Mouse (Mus musculus) spleen, postnatal 4 days (tissue): Measurements from ENCODE around the gene Dusp7.
A peak's percentile ranks its signal among the peaks of the same experiment; 100 is the strongest.

Experiments used
- DNase-seq, 2 experiments: peaks; one replicate each; pipeline ENCODE4 v3.0.0; 2022; ENCODE audit warnings: low spot score in 2 of 2

The Dusp7 gene

DNA sequence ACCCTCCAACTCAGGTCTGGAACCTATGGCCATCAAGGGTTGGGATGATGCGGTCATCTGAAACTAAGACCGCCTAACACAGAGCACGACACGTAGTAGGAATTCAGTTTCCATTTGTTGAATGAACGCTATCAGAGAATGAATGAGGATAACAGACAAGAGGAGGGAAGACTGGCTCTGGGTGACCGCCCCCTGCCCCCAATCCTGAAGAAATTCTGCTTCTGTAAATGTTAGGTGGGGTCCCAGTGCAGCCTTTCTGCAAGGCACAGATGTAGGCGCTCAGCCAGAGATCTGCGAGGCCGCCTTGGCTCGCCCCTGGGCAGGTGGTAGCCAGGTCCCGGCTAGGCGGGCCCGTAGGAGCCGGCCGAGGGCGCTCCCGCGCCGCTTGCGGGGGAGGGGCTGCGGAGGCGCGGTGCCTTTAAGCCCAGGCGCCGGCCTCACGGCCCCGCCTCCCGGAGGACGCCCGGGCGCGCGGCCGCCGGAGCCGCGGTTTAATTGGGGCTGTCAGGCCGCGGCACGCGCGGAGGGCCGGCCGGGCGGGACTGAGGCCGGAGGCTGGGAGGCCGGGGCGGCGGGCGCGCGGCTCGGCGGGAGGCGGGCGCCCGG, at the start of gene Dusp7:
TSS of gene Dusp7 (plus strand) at position 521 of the 606 bp plus-strand sequence.
- peak; percentile 72 to 85 for DNase-seq

DNA sequence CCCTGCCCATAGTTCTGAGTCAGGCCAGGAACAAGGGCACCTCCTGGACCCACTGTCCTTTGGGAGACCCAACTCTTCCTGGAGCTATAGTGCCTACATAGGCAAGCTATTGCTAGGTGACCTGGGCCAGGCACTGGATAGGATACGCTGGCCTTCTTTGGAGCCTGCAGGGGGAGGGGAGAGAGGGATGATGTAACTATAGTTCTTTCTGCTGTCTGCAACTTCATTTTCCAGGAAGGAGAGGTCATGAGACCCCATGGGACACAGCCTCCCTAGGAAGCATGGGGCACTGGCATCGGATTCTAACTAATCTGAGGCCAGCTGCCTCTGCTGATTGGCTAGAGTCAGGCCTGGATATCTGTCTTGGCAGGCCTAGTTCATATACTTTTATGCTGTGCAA, 49.3 kb upstream of the Dusp7 start:
- DNase-seq: no peak

DNA sequence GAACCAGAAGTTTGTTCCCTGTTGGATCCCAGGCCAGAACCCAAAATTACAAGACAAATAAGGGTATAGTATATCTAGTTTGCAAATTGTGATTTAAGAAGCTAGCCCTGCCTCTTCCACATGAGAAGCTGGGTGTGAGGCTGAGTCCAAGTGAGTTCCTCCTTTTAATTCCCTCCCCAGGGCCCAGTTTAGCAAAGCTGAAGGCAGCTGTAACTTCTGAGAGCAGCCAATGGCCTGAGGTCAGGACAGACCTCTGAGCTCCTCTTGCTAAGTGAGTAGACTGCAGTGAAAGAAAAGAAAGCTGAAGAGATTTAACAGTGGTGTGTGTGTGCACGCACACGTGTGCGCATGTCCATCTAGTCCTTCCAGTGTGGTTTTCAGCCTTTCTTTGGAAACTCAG, 45.9 kb upstream of the Dusp7 start:
- DNase-seq: no peak

DNA sequence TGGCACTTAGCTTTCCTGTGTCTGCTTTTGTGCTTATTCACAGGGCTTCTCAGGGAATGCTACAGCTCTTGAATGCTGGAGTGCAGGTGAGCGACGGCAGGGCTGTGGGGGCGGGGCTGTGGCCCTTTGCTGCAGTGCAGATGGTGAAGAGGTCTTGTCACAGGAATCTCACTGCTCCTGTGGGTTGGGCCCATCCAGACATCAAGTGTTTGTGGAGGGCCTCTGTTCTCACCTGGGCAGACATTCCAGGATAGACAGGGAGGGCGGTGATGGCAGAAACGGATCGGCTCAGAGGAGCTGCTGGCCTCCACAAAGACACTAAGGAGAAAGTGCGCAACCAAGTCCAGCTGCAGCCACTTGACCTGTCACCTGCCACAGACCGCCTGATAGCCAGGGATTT, 42.2 kb upstream of the Dusp7 start:
- DNase-seq: no peak

DNA sequence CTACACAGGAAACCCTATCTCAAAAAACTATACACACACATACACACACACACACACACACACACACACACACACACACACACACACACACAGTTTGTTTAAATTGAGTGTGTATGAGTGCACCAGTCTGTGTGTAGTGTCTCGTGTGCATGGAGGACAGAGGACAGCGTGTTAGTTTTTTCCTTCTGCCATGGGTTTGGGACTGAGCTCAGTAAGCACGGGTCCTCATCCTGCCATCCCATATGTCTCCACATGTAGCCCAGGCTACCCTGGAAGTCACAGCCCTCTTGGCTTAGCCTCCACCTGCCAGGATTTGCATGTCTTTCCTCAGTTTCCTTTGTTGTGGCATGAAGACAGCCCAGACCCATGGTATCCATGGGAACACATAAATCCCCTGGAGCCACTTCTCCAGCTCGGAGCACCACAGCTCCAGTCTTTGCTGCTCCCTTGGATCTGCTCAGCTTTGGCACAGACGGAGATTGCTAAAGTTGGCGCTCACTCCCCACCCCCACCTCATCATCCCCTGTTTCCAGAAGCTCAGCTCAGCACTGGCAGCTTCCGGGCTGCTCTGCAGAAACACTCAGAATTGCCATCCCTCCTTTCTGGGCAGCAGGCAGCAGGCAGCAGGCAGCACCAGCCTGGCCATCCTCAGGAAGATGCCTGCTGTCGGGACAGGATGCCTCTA, 41.2 kb upstream of the Dusp7 start:
- no peak for DNase-seq

DNA sequence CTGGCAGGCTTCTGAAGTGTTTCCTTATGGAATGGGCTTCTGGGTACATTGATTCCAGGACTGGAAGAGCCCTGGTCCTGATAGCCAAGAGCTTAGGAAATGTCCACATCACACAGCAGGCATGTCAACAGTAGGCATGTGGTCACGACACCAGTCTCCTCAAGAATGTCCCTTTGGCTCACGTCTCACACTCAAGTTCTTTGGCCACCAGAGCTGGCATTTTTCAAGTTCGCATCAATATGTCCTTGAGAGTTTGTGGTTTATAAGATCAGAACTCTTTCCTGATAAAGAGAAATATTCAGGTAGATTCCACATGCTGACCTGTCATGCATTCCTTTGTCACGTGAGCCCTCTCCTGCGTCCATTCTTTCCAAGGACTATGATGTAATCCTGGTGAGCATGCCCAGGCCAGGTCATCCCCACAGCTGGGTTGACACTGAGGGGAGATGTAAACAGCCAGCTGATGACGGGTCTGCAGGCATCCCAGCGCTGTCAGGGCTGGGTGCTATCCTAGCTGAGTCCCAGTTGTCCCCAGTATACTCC, 40.3 kb upstream of the Dusp7 start:
- DNase-seq: no peak

DNA sequence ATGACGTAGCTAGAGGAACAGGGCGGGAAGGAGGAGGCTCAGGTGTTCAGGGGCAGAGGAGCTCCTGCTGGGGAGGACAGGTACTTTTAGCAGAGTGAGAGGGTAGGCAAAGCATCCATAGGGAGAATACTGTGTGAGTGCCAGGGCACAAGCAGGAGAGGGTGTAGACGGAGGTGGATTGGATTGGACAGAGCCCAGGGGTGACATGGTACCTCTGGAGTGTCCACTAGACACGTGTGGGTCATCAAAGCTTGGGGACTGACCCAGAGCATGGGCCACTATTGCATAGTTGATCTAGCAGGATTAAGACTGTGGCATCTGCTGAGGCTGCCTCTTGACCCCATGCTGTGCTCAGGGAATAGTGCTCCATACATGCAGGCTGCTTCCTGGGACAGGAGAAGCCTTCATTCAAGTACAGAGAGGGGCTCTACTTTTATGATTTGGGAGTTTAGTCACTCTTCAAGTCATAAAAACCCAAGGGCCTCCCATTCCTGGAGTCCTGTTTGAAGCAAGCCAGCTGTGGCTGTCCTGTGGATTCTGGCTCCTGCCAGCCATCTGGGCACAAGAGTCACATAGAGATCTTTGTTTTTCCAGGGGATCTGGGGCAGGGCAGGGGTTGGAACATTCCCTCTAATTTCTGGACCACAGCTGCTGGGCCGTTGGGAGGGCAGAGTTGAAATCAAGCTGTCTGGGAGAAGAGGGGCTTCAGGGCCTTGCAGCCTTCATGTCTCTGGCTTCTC, 39.5 kb upstream of the Dusp7 start:
- DNase-seq: no peak

DNA sequence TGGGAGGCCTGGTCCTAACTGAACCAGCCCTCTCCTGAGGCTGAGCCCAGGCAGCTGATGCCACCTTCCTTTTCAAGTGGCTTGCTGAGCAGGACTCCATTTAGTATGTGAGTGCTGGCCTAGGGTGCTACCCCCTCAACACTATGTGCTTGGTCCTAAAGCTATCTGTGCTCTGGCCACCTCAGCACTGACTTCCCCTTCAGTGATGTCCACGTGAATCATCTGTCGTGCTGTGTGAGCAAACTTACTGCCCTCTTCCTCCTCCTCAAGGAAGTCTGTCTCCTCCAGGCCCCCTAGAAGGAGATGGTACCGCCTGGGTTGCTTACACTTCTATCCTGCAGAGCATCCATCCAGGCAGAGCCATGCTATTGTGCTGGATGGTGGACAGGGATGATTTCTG, 35.7 kb upstream of the Dusp7 start:
- no peak for DNase-seq

DNA sequence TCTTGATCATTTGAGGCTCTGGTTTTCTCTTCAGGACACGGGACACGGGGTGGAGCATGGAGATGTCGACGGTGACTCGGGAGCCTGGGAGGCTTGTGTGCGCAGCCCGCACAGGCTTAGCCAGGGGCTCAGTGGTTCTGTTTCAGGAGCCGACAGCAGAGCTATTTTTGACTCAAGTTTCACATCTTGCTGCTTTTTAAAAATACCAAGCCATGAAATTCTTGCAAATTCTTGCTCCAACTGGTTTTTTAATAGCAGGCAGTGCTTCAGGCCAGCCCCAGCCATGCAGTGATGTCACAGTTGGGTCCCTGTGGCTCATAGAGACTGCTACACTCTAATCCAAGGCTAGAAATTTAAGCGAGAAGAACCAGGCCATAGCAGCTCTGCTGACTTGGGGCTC, 30.8 kb upstream of the Dusp7 start:
- no peak for DNase-seq

DNA sequence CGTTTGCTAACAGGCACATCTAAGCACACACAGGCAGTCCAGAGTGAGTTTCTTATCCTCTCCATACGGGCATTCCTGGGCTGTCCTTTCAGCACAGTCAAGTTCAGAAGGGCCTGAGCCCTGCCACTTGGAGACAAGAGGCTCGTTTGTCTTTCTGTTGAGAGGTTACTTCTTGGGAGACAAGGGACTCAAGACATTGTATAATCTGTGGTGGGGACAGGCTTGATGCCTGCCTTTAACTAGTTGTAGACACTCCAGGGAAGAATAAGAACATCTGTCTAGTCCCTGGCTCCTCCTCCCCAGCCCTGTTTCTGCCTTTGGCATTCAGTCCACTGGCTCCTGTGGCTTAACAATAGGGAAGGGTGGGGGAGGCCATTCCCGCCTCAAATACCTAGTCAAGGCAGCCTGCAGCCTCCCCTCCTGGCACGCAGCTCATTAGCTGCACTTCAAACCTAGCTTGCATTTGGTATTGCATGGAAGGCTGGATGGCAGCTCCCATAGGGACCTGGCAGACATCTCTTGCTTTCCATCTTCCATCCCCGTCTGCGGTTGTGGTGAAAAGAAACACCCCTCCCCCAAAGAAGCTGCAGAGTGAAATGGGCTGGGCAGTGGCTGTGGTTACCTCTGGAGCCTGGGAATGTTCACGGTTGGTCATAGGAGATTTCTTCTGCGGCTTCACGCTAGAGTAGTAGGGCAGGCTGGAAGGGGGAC, 29.8 kb upstream of the Dusp7 start:
- no peak for DNase-seq

DNA sequence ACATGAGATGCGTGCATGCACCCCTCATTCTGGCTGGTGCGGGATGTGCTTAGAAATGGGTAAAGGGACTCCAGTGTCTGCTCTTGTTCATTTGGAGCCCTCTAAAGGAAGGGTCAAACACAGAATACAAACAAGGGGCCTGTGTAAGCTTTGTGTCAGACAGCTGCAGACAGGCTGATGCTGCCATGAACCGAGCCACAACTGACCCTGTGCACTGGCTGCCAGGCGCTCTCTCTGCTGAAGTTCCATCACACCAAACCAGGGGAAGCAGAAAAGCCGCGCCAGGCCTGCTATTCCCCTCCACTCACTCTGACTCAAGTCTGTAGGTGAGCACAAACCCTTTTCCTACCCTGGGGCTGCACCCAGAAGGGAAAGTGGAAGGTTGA, 29.3 kb upstream of the Dusp7 start:
- DNase-seq: no peak

DNA sequence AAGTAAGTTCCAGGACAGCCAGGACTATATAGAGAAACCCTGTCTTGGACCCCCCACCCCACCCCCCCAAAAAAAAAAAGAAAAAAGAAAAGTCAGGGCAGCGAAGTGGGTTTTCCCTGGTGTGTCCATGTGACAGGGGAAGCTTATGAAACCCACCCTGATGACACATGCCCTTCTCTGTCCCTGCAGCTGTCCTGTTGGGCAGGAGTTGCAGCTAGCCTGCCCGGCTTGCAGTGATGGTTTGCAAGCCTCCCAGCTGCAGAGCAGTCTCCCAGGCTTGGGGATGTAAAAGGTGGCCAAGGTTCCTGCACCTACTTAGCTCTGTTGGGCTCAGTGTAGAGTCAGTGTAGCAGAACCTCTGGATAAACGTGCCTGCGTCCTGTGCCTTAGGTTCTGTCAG, 28.7 kb upstream of the Dusp7 start:
- no peak for DNase-seq

DNA sequence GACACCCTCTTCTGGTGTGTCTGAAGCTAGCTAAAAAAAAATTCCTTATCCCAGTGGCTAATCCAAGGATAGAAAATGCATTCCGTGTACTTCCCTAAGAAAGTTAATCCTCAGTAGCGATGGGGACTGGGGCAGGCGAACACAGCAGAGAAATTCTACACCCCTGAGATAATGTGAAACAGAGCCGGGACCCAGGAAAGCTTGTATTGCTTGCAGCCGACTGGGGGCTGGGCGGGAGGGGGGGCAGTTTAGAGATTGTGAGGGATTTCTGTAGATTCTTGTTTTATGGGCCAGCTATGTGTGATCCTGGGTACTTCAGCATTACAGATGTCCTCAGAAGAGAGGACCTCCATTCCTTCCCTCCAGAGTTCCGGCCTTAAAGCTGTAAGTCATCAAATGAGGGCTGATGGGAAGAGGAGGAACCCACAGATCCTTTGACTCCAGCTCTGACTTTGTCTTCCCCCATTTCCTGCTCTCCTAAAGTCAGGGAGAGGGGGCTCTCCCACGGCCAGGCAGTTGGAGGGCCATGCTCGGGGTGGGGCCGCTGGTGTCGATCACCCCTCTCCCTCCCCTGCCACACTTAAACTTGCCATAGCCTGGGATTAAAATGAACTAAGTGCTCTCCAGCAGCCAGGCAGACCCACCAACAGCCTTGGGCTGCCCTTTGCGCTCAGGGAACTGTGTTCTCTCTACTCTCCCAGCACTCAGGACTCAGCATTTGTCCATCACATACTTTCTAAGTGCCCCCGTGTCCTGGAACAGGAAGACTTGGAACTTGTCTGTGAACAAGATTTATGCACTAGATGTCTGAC, 27.7 kb upstream of the Dusp7 start:
- DNase-seq: no peak

DNA sequence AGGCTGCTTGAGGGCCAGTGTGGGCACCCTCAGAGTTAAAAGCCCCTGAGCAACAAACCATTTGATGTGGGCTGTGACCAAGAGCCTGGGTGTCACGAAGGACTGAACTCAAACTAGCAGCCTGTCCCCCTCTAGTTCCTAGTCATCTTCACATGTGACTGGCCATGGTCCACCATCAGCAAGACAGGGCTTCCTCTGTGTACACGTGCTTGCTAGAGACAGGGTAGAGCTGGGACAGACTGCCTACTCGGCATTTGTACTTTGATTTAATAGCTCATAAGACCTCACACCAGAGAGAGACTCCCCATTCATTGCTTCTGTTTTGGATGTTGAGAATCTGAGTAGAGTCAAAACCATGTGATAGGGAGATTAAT, 27.1 kb upstream of the Dusp7 start:
- DNase-seq: no peak

DNA sequence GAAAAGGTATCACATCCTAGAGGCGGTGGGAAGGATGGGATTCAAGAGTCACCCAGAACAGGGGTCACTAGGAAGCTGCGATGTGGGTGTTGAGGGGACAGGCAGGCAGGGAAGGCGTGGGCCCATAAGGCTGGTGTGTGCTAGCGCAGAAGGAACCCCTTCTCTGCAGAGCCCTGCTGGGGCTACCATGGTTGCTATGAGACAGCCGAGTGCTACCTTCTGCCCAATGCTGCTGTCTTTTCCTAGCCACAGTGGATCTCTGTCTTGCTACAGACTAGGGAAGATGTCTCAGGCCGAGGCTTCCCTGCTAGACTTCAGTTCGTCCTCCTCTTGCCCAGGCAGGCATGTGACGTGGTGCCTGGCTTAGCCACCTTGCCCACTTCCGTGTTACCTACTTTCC, 25.9 kb upstream of the Dusp7 start:
- DNase-seq: no peak

DNA sequence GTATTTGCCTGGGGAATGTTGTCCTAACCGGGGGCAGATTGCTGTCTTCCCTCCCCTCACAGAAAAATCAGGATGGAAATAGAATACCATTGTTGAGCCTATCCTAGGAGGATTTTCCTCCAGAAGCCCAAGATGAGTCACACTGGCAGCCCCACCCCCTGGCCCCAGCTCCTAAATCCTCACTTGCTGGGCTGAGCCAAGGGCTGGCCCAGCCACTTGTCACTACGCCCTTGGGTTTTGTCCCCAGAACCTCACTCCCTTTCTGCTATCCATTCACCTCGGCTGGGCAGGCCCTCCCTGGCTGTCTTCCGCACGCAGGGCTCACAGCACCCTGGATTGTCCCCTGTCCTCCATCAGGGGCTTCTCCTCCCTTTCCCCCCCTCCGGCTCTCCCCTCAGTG, 23.3 kb upstream of the Dusp7 start:
- no peak for DNase-seq

DNA sequence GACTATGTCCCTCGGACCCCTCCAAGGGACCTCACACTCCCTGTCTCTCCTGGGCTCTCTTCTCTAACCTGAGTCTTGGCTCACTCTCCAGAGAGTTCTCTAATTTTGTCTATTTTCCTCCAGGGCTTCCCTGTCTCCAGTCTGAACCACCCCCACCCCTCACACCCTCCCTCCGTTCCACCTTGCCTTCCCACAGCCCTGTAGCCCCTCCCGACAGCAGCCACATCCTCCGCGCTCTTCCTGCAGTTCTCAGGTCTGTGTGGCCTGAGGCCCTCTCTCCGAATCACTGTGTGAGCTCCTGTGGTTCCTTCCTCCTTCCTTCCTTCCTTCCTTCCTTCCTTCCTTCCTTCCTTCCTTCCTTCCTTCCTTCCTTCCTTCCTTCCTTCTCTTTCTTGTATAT, 22.8 kb upstream of the Dusp7 start:
- DNase-seq: no peak

DNA sequence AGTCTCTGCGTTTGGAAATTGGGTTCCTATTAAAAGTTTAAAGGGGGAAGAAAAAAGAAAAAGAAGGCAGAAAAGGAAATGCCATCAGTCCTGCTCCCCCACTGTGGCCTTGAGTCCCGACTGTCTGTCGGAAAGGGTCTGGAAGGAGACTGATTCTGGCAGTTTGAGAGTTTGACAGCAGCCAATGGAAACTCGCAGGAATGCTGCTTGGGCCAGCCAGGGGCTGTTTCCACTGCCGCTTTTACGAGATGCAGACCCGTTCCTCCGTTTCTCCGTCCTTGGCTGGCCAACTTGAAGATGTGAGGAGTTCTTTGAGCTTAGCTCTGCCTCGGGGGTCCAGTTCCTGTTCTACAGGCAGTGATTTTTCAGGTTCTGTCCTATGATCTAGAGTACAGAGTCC, 20.2 kb upstream of the Dusp7 start:
- no peak for DNase-seq

DNA sequence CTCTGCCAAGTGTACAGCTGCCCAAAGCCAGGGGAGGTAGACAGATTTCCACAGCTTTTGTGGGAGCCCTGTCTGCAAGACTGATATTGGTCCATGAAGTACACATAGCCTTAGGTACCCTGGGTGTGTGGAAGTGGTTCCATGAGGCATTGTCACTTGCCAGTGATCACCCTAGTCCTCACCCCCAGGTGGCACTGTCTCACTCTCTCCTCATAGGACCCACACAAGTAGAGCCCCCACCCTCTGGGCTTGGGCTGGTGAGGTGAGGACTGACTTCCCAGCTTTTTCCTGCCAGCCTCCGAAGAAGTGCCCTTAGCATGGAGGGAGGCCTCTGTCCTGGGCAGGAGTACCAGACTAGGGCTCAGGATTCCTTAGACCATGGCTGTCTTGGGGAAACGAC, 19.4 kb upstream of the Dusp7 start:
- DNase-seq: no peak

DNA sequence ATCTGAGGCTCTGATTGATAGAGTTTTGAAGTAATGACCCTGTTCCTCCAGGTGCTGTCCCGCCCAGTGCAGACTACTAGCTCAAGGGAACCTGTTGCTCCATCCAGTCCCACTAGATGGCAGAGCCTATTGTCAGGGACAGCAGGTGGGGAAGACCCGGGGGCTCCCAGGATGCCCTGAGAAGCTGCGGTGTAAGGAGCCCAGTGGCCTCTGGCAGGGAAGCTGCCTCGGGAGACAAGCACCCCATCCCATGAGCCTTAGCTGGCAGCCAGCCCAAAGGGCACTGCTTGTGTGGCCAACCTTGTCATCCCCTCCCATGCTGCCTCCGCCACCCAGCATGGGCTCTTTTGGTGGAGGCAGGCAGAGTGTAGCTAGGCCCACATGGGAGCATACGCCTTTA, 17.3 kb upstream of the Dusp7 start:
- DNase-seq: no peak

DNA sequence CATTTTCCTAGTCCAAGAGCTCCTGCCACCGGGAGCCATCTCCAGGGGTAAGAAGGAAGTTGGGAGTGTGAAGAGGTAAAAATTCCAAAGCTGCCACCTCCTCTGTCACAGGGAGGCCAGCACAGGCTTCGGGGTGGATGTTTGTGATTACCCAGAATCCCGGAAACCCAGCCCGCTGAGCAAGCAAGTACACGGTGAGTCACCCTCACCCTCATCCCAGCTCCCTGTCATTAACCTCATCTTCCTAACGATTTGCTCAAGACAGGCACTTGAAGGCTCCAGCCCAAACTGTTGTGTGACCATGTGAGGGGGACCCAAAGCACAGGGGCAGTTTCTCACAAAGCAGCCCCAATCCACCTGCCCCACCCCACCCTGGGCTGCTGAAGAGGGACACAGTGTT, 14.7 kb upstream of the Dusp7 start:
- DNase-seq: no peak

DNA sequence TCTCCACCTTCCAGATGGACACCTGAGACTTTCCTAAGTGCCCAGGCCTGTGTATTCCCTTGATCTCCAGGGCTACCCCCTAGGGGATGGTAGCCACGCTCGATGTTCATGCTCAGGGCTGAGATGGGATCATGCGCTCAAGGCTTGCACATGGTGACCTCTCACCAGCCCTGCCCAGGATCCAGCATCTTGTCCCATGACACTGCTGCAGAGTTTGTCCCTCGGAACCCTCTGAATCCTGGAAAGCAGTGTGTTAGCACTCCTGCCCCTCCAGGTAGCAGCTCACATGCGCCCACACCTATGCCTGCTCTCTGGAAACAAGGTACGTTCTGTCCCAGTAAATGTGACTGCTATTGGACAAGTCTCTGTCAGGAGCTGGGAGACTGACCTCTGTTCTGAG, 13.6 kb upstream of the Dusp7 start:
- DNase-seq: no peak
